Mouse (Mus musculus): ENCODE results near the gene Ghdc. TPM values are rescaled to one million over a fixed set of nuclear protein-coding genes. Genes with fewer than 3 reads are reported as not detected.
"Not testable (repeated sequence)": the region's sequence is repeated elsewhere in the genome, so short reads cannot be mapped to it uniquely, and the experiment has no call there.

Gene Ghdc
- total and polyA plus RNA-seq, 2 experiments from 2014 or later: 7.0 to 13.0 TPM

- Histone ChIP-seq H3K9me3 (replicated peaks; ENCODE audit: control insufficient read depth, low read length) (no peaks in the 10 kb centered on the region), H3K27me3 (ENCODE audit: control insufficient read depth, insufficient read depth, low read length) (no peaks in the 10 kb centered on the region), H3K4me3 (ENCODE audit: low read depth, low read length) (no peak overlapping the region), H3K27ac (ENCODE audit: low read depth) (no peak overlapping the region), H3K36me3 (replicated peaks; ENCODE audit: control insufficient read depth, insufficient read depth, low read length) (peaks cover 42% of the 10 kb centered on the region), H3K9ac (replicated peaks; ENCODE audit: low read depth, low read length) (no peak overlapping the region), H3K4me2 (ENCODE audit: low read depth, low read length) (no peak overlapping the region), H3K4me1 (ENCODE audit: control insufficient read depth, insufficient read depth) (no peaks in the 10 kb centered on the region)
- WGBS: 92% methylated on average over 2 of the region's 2 CpGs
- TF ChIP-seq EP300 (IDR thresholded peaks at IDR 0.05; ENCODE audit: low read depth) (no peak), CTCF (IDR thresholded peaks at IDR 0.05; ENCODE audit: low read depth) (no peak)
- ATAC-seq (ENCODE audit: insufficient read depth, low read depth) (no peak), DNase-seq (ENCODE audit: low spot score) (no peak)
Measured at GRCm38 (mm10) chr11:100795386-100795785, 24.6 kb upstream of the Ghdc start.

- Histone ChIP-seq H3K4me1 (ENCODE audit: control insufficient read depth, insufficient read depth) (no peaks in the 10 kb centered on the region), H3K9me3 (replicated peaks; ENCODE audit: control insufficient read depth, low read length) (no peaks in the 10 kb centered on the region), H3K4me2 (ENCODE audit: low read depth, low read length) (no peak overlapping the region), H3K4me3 (ENCODE audit: low read depth, low read length) (no peak overlapping the region), H3K9ac (replicated peaks; ENCODE audit: low read depth, low read length) (no peak overlapping the region), H3K27me3 (ENCODE audit: control insufficient read depth, insufficient read depth, low read length) (no peaks in the 10 kb centered on the region), H3K36me3 (replicated peaks; ENCODE audit: control insufficient read depth, insufficient read depth, low read length) (peaks cover 55% of the 10 kb centered on the region), H3K27ac (ENCODE audit: low read depth) (peak overlapping the region; percentile 69)
- ATAC-seq (ENCODE audit: insufficient read depth, low read depth): peak; percentile 59
- DNase-seq (ENCODE audit: low spot score): peak; percentile 36
- 71% methylated on average over 2 of the region's 2 CpGs for WGBS
- no peak for TF ChIP-seq CTCF (IDR thresholded peaks at IDR 0.05; ENCODE audit: low read depth)
- TF ChIP-seq EP300 (IDR thresholded peaks at IDR 0.05; ENCODE audit: low read depth): no peak
Measured at GRCm38 (mm10) chr11:100791457-100792049, 20.8 kb upstream of the Ghdc start.

- WGBS: 46% methylated on average over 9 of the region's 9 CpGs
- not testable (repeated sequence) for H3K4me1 ChIP-seq (ENCODE audit: control insufficient read depth, insufficient read depth); H3K4me3 ChIP-seq (ENCODE audit: low read depth, low read length); H3K4me2 ChIP-seq (ENCODE audit: low read depth, low read length); H3K9ac ChIP-seq (replicated peaks; ENCODE audit: low read depth, low read length); H3K27me3 ChIP-seq (ENCODE audit: control insufficient read depth, insufficient read depth, low read length); H3K9me3 ChIP-seq (replicated peaks; ENCODE audit: control insufficient read depth, low read length)
- Histone ChIP-seq H3K36me3 (replicated peaks; ENCODE audit: control insufficient read depth, insufficient read depth, low read length) (peaks cover 56% of the 10 kb centered on the region), H3K27ac (ENCODE audit: low read depth) (peak overlapping the region; percentile 69)
- peak; percentile 80 for ATAC-seq (ENCODE audit: insufficient read depth, low read depth)
- peak; percentile 60 for DNase-seq (ENCODE audit: low spot score)
Measured at GRCm38 (mm10) chr11:100790644-100791043, 19.9 kb upstream of the Ghdc start.

- H3K36me3 ChIP-seq (replicated peaks; ENCODE audit: control insufficient read depth, insufficient read depth, low read length): peaks cover 59% of the 10 kb centered on the region
- 87% methylated on average over 3 of the region's 3 CpGs for WGBS
- no peak overlapping the region for H3K9ac ChIP-seq (replicated peaks; ENCODE audit: low read depth, low read length)
Measured at GRCm38 (mm10) chr11:100789702-100790101, 18.9 kb upstream of the Ghdc start.

GRCm38 (mm10) chr11:100785774-100786173 lies 15.0 kb upstream of the Ghdc start:
- H3K27ac ChIP-seq (ENCODE audit: low read depth): no peak overlapping the region
- H3K36me3 ChIP-seq (replicated peaks; ENCODE audit: control insufficient read depth, insufficient read depth, low read length): peaks cover 89% of the 10 kb centered on the region
- H3K4me1 ChIP-seq (ENCODE audit: control insufficient read depth, insufficient read depth): no peaks in the 10 kb centered on the region
- no peak for ATAC-seq (ENCODE audit: insufficient read depth, low read depth)
- H3K4me3 ChIP-seq (ENCODE audit: low read depth, low read length): no peak overlapping the region
- no peaks in the 10 kb centered on the region for H3K27me3 ChIP-seq (ENCODE audit: control insufficient read depth, insufficient read depth, low read length)
- 97% methylated on average over 2 of the region's 2 CpGs for WGBS
- H3K9me3 ChIP-seq (replicated peaks; ENCODE audit: control insufficient read depth, low read length): no peaks in the 10 kb centered on the region
- no peak overlapping the region for H3K4me2 ChIP-seq (ENCODE audit: low read depth, low read length)
- TF ChIP-seq CTCF (IDR thresholded peaks at IDR 0.05; ENCODE audit: low read depth) (no peak), EP300 (IDR thresholded peaks at IDR 0.05; ENCODE audit: low read depth) (no peak)
- no peak overlapping the region for H3K9ac ChIP-seq (replicated peaks; ENCODE audit: low read depth, low read length)
- no peak for DNase-seq (ENCODE audit: low spot score)

More at GRCm38 (mm10) chr11:100789702-100790101, 18.9 kb upstream of the Ghdc start:
- no peaks in the 10 kb centered on the region for H3K27me3 ChIP-seq (ENCODE audit: control insufficient read depth, insufficient read depth, low read length)
- H3K4me3 ChIP-seq (ENCODE audit: low read depth, low read length): no peak overlapping the region
- no peak overlapping the region; the same call in 1 of the 2 replicates for H3K27ac ChIP-seq (ENCODE audit: low read depth)
- ATAC-seq (ENCODE audit: insufficient read depth, low read depth): no peak
- no peaks in the 10 kb centered on the region for H3K4me1 ChIP-seq (ENCODE audit: control insufficient read depth, insufficient read depth)
- no peak overlapping the region for H3K4me2 ChIP-seq (ENCODE audit: low read depth, low read length)
- DNase-seq (ENCODE audit: low spot score): no peak
- H3K9me3 ChIP-seq (replicated peaks; ENCODE audit: control insufficient read depth, low read length): no peaks in the 10 kb centered on the region
- TF ChIP-seq EP300 (IDR thresholded peaks at IDR 0.05; ENCODE audit: low read depth): no peak

GRCm38 (mm10) chr11:100784286-100784685 lies 13.5 kb upstream of the Ghdc start:
- no peak for ATAC-seq (ENCODE audit: insufficient read depth, low read depth)
- no peak overlapping the region for H3K4me3 ChIP-seq (ENCODE audit: low read depth, low read length)
- H3K27me3 ChIP-seq (ENCODE audit: control insufficient read depth, insufficient read depth, low read length): no peaks in the 10 kb centered on the region
- H3K27ac ChIP-seq (ENCODE audit: low read depth): no peak overlapping the region
- no peaks in the 10 kb centered on the region for H3K9me3 ChIP-seq (replicated peaks; ENCODE audit: control insufficient read depth, low read length)
- peaks cover 96% of the 10 kb centered on the region for H3K36me3 ChIP-seq (replicated peaks; ENCODE audit: control insufficient read depth, insufficient read depth, low read length)
- TF ChIP-seq EP300 (IDR thresholded peaks at IDR 0.05; ENCODE audit: low read depth): no peak
- TF ChIP-seq CTCF (IDR thresholded peaks at IDR 0.05; ENCODE audit: low read depth): no peak
- 67% methylated on average over 8 of the region's 8 CpGs for WGBS
- H3K4me2 ChIP-seq (ENCODE audit: low read depth, low read length): no peak overlapping the region
- H3K9ac ChIP-seq (replicated peaks; ENCODE audit: low read depth, low read length): no peak overlapping the region
- H3K4me1 ChIP-seq (ENCODE audit: control insufficient read depth, insufficient read depth): no peaks in the 10 kb centered on the region
- DNase-seq (ENCODE audit: low spot score): no peak

All from heart, postnatal 0 days (tissue).